Comparison of ENCODE assay signal across 9 mouse cellular contexts in the genomic region with DNA sequence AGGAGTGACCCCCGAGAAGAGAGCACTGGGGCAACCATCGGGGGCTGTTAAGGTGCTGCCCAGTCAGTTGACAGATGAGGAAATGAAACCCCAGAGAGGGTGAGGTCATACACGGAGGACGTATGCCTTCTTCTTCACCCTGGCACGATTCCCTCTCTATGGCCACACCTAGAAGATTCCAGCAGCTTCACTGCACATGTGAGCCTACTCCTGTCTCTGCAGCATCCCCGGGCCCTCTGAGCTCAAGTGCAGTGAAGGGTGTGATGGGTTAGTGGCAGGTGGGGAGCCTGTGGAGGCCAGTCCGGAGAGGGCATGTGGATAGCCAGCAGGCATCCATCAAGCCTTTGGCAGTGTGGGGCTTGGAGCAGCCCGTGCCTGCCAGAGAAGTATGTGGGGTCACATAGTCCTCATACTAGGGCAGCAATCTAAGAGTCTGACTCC. TPM values are rescaled to one million over a fixed set of nuclear protein-coding genes. Genes with fewer than 3 reads are reported as not detected.
A peak's percentile ranks its signal among the peaks of the same experiment; 100 is the strongest.
DNase-seq lines count a peak whose midpoint lies in the region; ATAC-seq lines count a peak whose summit lies in the region.
"Had no signal": no experiment of that assay in that cellular context is flagged by ENCODE, and none has a peak within 500 bp of the region (broad histone marks: within the 10 kb centered on the region; RNA-seq: fewer than 3 reads in every experiment).

No protein-coding gene starts in this region.

- 0 out of 2 replicates have a peak overlapping the region, but pooled peaks have one; percentile 30 for H3K27ac ChIP-seq in hindbrain, embryonic 15.5 days (replicated peaks)
- H3K27ac ChIP-seq in liver, embryonic 16.5 days (ENCODE audit: low read length), result peak overlapping the region; percentile 56; the same call in 1 of the 2 replicates

- ATAC-seq in hindbrain, embryonic 15.5 days (ENCODE audit: low FRiP score, low read depth), result no peak
- no peak for ATAC-seq in liver, embryonic 16.5 days (ENCODE audit: low read depth)

- H3K4me3 ChIP-seq in hindbrain, embryonic 15.5 days, result no peak overlapping the region
- H3K4me3 ChIP-seq in liver, embryonic 16.5 days (ENCODE audit: low read depth, low read length), result no peak overlapping the region

- no peaks in the 10 kb centered on the region for H3K9me3 ChIP-seq in hindbrain, embryonic 15.5 days
- H3K9me3 ChIP-seq in liver, embryonic 16.5 days (replicated peaks; ENCODE audit: control insufficient read depth, low read length), result no peaks in the 10 kb centered on the region

- 48% methylated on average over 8 of the region's 8 CpGs for WGBS in hindbrain, embryonic 15.5 days
- 46% methylated on average over 8 of the region's 8 CpGs for WGBS in liver, embryonic 16.5 days (ENCODE audit: insufficient replicate concordance)

- H3K4me2 ChIP-seq in hindbrain, embryonic 15.5 days, result no peak overlapping the region
- H3K4me2 ChIP-seq in liver, embryonic 16.5 days (ENCODE audit: low read depth, low read length), result no peak overlapping the region

- DNase-seq in gastrocnemius, postnatal 25 days, result peak; percentile 64
- DNase-seq in gastrocnemius, postnatal 10 days, result no peak
- peak; percentile 58 to 59 for DNase-seq in cerebellum, postnatal 36 days
- DNase-seq in adrenal gland, postnatal 14 days, result no peak
- no peak for DNase-seq in yolk sac, embryonic 10.5 days (ENCODE audit: low spot score)
- DNase-seq in thymus, postnatal 36 days, result no peak

- H3K27me3 ChIP-seq in hindbrain, embryonic 15.5 days, result no peaks in the 10 kb centered on the region
- peaks cover 10% of the 10 kb centered on the region for H3K27me3 ChIP-seq in liver, embryonic 16.5 days (ENCODE audit: control insufficient read depth, insufficient read depth, low read depth, low read length)

- no peaks in the 10 kb centered on the region for H3K36me3 ChIP-seq in hindbrain, embryonic 15.5 days
- H3K36me3 ChIP-seq in liver, embryonic 16.5 days (ENCODE audit: control insufficient read depth, insufficient read depth), result no peaks in the 10 kb centered on the region

- no peak overlapping the region for H3K9ac ChIP-seq in hindbrain, embryonic 15.5 days
- no peak overlapping the region for H3K9ac ChIP-seq in liver, embryonic 16.5 days (ENCODE audit: low read depth, low read length)

- H3K4me1 ChIP-seq in hindbrain, embryonic 15.5 days (replicated peaks), result peaks cover 14% of the 10 kb centered on the region
- H3K4me1 ChIP-seq in liver, embryonic 16.5 days (ENCODE audit: control insufficient read depth, low read depth, low read length), result peaks cover 26% of the 10 kb centered on the region

RNA-seq across cellular contexts. Expression of gene Myl7, which starts 6.4 kb away (rescaled TPM):
- not detected for total RNA-seq in gastrocnemius, postnatal 25 days (2021)
- total RNA-seq in gastrocnemius, postnatal 10 days (2021), result not detected
- polyA plus RNA-seq in hindbrain, embryonic 15.5 days (2015; fragmentation: Nextera tagmentation; extraction: Ambion mirVana), result 0.36 and 0.69 TPM in 2 replicates
- 4.3 and 4.8 TPM in 2 replicates for polyA plus RNA-seq in liver, embryonic 16.5 days (2015; fragmentation: Nextera tagmentation; extraction: Ambion mirVana)
- not detected in 2 replicates for total RNA-seq in adrenal gland, postnatal 14 days (2021)
- polyA plus RNA-seq: cortical plate, adult 2 months had no signal

RNA-seq across cellular contexts. Expression of gene Pold2, which starts 14.1 kb away (rescaled TPM):
- 10 to 100 TPM; 34.8 to 37.6 TPM for total RNA-seq in gastrocnemius, postnatal 25 days (2021)
- total RNA-seq in gastrocnemius, postnatal 10 days (2021), result 10 to 100 TPM; 36.7 to 45.4 TPM
- 63.9 and 67.3 TPM in 2 replicates for polyA plus RNA-seq in hindbrain, embryonic 15.5 days (2015; fragmentation: Nextera tagmentation; extraction: Ambion mirVana)
- 51.8 and 52.5 TPM in 2 replicates for polyA plus RNA-seq in liver, embryonic 16.5 days (2015; fragmentation: Nextera tagmentation; extraction: Ambion mirVana)
- total RNA-seq in adrenal gland, postnatal 14 days (2021), result 35.6 and 42.1 TPM in 2 replicates

RNA-seq across cellular contexts. Expression of gene Aebp1, which starts 30.4 kb away (rescaled TPM):
- 10 to 100 TPM; 23.9 to 31.3 TPM for total RNA-seq in gastrocnemius, postnatal 25 days (2021)
- 10 to 100 TPM; 46.5 to 59.8 TPM for total RNA-seq in gastrocnemius, postnatal 10 days (2021)
- polyA plus RNA-seq in hindbrain, embryonic 15.5 days (2015; fragmentation: Nextera tagmentation; extraction: Ambion mirVana), result 27.1 and 27.4 TPM in 2 replicates
- 8.3 and 9.7 TPM in 2 replicates for polyA plus RNA-seq in liver, embryonic 16.5 days (2015; fragmentation: Nextera tagmentation; extraction: Ambion mirVana)
- total RNA-seq in adrenal gland, postnatal 14 days (2021), result 203 and 213 TPM in 2 replicates

RNA-seq across cellular contexts. Expression of gene Polm, which starts 54.4 kb away (rescaled TPM):
- 1 to 10 TPM; 1.8 to 2.8 TPM for total RNA-seq in gastrocnemius, postnatal 25 days (2021)
- total RNA-seq in gastrocnemius, postnatal 10 days (2021), result 1 to 10 TPM; 4.3 to 8.7 TPM
- 7.3 TPM in 2 replicates for polyA plus RNA-seq in hindbrain, embryonic 15.5 days (2015; fragmentation: Nextera tagmentation; extraction: Ambion mirVana)
- polyA plus RNA-seq in liver, embryonic 16.5 days (2015; fragmentation: Nextera tagmentation; extraction: Ambion mirVana), result 1.9 and 2.0 TPM in 2 replicates
- 8.4 and 11.9 TPM in 2 replicates for total RNA-seq in adrenal gland, postnatal 14 days (2021)

RNA-seq across cellular contexts. Expression of gene Gck, which starts 57.7 kb away (rescaled TPM):
- total RNA-seq in gastrocnemius, postnatal 25 days (2021), result 1 to 10 TPM; 2.0 to 5.2 TPM
- not detected for total RNA-seq in gastrocnemius, postnatal 10 days (2021)
- 5.7 and 5.8 TPM in 2 replicates for polyA plus RNA-seq in hindbrain, embryonic 15.5 days (2015; fragmentation: Nextera tagmentation; extraction: Ambion mirVana)
- 0.48 and 0.57 TPM in 2 replicates for polyA plus RNA-seq in liver, embryonic 16.5 days (2015; fragmentation: Nextera tagmentation; extraction: Ambion mirVana)
- total RNA-seq in adrenal gland, postnatal 14 days (2021), result 3.8 and 18.3 TPM in 2 replicates

Comparison
In these comparisons a context has a peak if more than half of its experiments do, and no peak if none do; other contexts are left out.
1. DNase-seq: peak in gastrocnemius, postnatal 25 days (single experiment) and cerebellum, postnatal 36 days (2 of 2); none in gastrocnemius, postnatal 10 days (single experiment), adrenal gland, postnatal 14 days (single experiment), yolk sac, embryonic 10.5 days (single experiment) and thymus, postnatal 36 days (0 of 2).